Mouse (Mus musculus): ENCODE results near the gene Cyp2d11. TPM values are rescaled to one million over a fixed set of nuclear protein-coding genes. Genes with fewer than 3 reads are reported as not detected.

The Cyp2d11 gene
- polyA plus RNA-seq, 1 experiment: not detected

DNA sequence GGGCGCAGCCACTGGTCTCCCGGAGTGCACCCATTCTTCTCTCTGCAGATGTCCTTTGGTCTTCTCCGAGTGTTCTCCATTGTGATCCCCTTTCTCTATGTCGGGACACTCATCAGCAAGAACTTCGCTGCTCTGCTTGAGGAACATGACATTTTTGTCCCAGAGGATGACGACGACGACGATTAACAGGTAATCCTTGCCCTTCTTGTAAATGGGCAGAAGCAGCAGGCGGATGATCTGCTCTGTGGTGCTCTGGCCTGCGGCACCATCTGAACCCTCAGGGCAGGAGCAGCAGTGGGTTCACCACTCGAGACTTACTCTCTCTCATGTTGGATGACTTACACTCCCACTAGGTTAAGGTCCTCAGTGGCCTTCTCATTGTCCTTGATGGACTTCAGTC, 46.0 kb downstream of the Cyp2d11 start:
- peaks cover 2% of the 10 kb centered on the region; the same call in 1 of the 2 replicates for H3K9me3 ChIP-seq (ENCODE audit: control insufficient read depth, low read length)
- H3K4me1 ChIP-seq (ENCODE audit: control insufficient read depth): peaks cover 79% of the 10 kb centered on the region
- TF ChIP-seq TAL1 (IDR thresholded peaks at IDR 0.05; ENCODE audit: low read length): no peak
- TF ChIP-seq GATA1 (IDR thresholded peaks at IDR 0.05; ENCODE audit: low read length): no peak
- H3K36me3 ChIP-seq (ENCODE audit: control insufficient read depth): peaks cover 86% of the 10 kb centered on the region
- H3K4me3 ChIP-seq (replicated peaks): peak overlapping the region; percentile 91
- no peaks in the 10 kb centered on the region for H3K27me3 ChIP-seq (ENCODE audit: control insufficient read depth)

- H3K9me3 ChIP-seq (ENCODE audit: control insufficient read depth, low read length): peaks cover 2% of the 10 kb centered on the region; the same call in 1 of the 2 replicates
- H3K36me3 ChIP-seq (ENCODE audit: control insufficient read depth): peaks cover 88% of the 10 kb centered on the region
- no peak for TF ChIP-seq TAL1 (IDR thresholded peaks at IDR 0.05; ENCODE audit: low read length)
- no peak for TF ChIP-seq GATA1 (IDR thresholded peaks at IDR 0.05; ENCODE audit: low read length)
- H3K4me3 ChIP-seq (replicated peaks): peak overlapping the region; percentile 91
- no peaks in the 10 kb centered on the region for H3K27me3 ChIP-seq (ENCODE audit: control insufficient read depth)
- peaks cover 81% of the 10 kb centered on the region for H3K4me1 ChIP-seq (ENCODE audit: control insufficient read depth)
Measured at GRCm38 (mm10) chr15:82347303-82347676, 46.5 kb downstream of the Cyp2d11 start.

DNA sequence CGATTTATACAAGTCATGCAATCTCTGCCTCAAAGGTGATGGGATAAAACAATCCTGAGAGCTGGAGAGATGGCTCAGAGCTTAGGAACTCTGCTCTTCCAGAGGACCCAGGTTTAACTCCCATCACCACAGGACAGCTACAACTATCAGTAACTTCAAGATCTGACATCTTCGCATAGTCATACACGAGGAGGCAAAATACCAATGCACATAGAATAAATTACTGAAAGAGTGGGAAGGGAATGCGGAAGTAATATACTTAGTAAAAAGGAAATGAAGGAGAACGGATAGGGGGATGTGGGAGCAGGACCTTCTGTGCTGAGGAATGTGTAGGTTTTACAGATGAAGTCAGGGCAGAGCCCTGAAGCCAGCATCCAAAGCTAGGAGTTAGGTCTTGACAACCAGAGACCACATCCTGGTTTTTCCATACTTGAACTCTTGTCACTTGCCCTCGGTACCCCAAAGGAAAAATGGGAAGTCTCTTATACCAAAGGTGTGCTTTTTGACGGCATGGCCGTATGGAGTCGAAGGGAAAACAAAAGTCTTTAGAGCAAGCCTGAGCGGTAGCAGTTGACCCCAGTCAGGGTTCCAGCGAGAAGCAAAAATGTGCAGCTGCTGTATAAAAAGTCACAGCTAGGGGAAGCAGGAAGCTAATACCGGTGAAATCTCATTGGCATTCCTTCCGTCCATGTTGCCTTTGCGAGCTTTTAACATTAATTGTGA, 47.1 kb downstream of the Cyp2d11 start:
- H3K27me3 ChIP-seq (ENCODE audit: control insufficient read depth): no peaks in the 10 kb centered on the region
- H3K4me3 ChIP-seq (replicated peaks): peak overlapping the region; percentile 91
- H3K4me1 ChIP-seq (ENCODE audit: control insufficient read depth): peaks cover 81% of the 10 kb centered on the region
- H3K9me3 ChIP-seq (ENCODE audit: control insufficient read depth, low read length): peaks cover 2% of the 10 kb centered on the region; the same call in 1 of the 2 replicates
- peaks cover 88% of the 10 kb centered on the region for H3K36me3 ChIP-seq (ENCODE audit: control insufficient read depth)
- no peak for TF ChIP-seq TAL1 (IDR thresholded peaks at IDR 0.05; ENCODE audit: low read length)
- no peak for TF ChIP-seq GATA1 (IDR thresholded peaks at IDR 0.05; ENCODE audit: low read length)

- Histone ChIP-seq H3K27me3 (ENCODE audit: control insufficient read depth) (no peaks in the 10 kb centered on the region), H3K36me3 (ENCODE audit: control insufficient read depth) (peaks cover 81% of the 10 kb centered on the region), H3K4me1 (ENCODE audit: control insufficient read depth) (peaks cover 81% of the 10 kb centered on the region), H3K9me3 (ENCODE audit: control insufficient read depth, low read length) (peaks cover 2% of the 10 kb centered on the region; the same call in 1 of the 2 replicates), H3K4me3 (replicated peaks) (peak overlapping the region; percentile 91)
- TF ChIP-seq TAL1 (IDR thresholded peaks at IDR 0.05; ENCODE audit: low read length): no peak
- no peak for TF ChIP-seq GATA1 (IDR thresholded peaks at IDR 0.05; ENCODE audit: low read length)
Measured at GRCm38 (mm10) chr15:82345820-82346470, 47.9 kb downstream of the Cyp2d11 start.

- peaks cover 71% of the 10 kb centered on the region for H3K36me3 ChIP-seq (ENCODE audit: control insufficient read depth)
- peak overlapping the region; percentile 91 for H3K4me3 ChIP-seq (replicated peaks)
- H3K27me3 ChIP-seq (ENCODE audit: control insufficient read depth): no peaks in the 10 kb centered on the region
- H3K4me1 ChIP-seq (ENCODE audit: control insufficient read depth): peaks cover 83% of the 10 kb centered on the region
- TF ChIP-seq TAL1 (IDR thresholded peaks at IDR 0.05; ENCODE audit: low read length): no peak
- no peak for TF ChIP-seq GATA1 (IDR thresholded peaks at IDR 0.05; ENCODE audit: low read length)
- H3K9me3 ChIP-seq (ENCODE audit: control insufficient read depth, low read length): peaks cover 2% of the 10 kb centered on the region; the same call in 1 of the 2 replicates
Measured at GRCm38 (mm10) chr15:82344971-82345370, 48.9 kb downstream of the Cyp2d11 start.

- TF ChIP-seq GATA1 (IDR thresholded peaks at IDR 0.05; ENCODE audit: low read length): no peak
- TF ChIP-seq TAL1 (IDR thresholded peaks at IDR 0.05; ENCODE audit: low read length): no peak
- peaks cover 58% of the 10 kb centered on the region for H3K36me3 ChIP-seq (ENCODE audit: control insufficient read depth)
- no peaks in the 10 kb centered on the region for H3K27me3 ChIP-seq (ENCODE audit: control insufficient read depth)
- peaks cover 88% of the 10 kb centered on the region for H3K4me1 ChIP-seq (ENCODE audit: control insufficient read depth)
- peaks cover 2% of the 10 kb centered on the region; the same call in 1 of the 2 replicates for H3K9me3 ChIP-seq (ENCODE audit: control insufficient read depth, low read length)
- peak overlapping the region; percentile 91 for H3K4me3 ChIP-seq (replicated peaks)
Measured at GRCm38 (mm10) chr15:82343368-82344287, 50.2 kb downstream of the Cyp2d11 start.

DNA sequence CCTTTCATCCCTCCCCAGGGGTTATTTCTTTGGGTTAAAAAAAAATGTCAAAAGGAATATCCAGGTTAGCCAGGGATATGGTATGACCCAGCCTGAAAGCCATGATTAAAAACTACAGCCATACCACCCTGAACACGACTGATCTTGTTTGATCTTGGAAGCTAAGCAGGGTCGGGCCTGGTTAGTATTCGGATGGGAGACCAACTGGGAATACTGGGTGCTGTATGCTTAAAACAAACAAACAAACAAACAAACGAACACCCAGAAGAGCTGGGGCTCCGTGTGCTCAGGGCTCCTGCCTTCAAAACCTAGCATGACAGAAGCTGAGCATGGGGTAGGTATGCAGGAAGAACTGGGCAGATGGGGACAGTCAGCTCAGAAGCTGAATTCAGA, 51.3 kb downstream of the Cyp2d11 start:
- peak overlapping the region; percentile 91 for H3K4me3 ChIP-seq (replicated peaks)
- peaks cover 87% of the 10 kb centered on the region for H3K4me1 ChIP-seq (ENCODE audit: control insufficient read depth)
- peaks cover 47% of the 10 kb centered on the region for H3K36me3 ChIP-seq (ENCODE audit: control insufficient read depth)
- H3K27me3 ChIP-seq (ENCODE audit: control insufficient read depth): no peaks in the 10 kb centered on the region
- TF ChIP-seq GATA1 (IDR thresholded peaks at IDR 0.05; ENCODE audit: low read length): no peak
- no peak for TF ChIP-seq TAL1 (IDR thresholded peaks at IDR 0.05; ENCODE audit: low read length)
- peaks cover 2% of the 10 kb centered on the region; the same call in 1 of the 2 replicates for H3K9me3 ChIP-seq (ENCODE audit: control insufficient read depth, low read length)

DNA sequence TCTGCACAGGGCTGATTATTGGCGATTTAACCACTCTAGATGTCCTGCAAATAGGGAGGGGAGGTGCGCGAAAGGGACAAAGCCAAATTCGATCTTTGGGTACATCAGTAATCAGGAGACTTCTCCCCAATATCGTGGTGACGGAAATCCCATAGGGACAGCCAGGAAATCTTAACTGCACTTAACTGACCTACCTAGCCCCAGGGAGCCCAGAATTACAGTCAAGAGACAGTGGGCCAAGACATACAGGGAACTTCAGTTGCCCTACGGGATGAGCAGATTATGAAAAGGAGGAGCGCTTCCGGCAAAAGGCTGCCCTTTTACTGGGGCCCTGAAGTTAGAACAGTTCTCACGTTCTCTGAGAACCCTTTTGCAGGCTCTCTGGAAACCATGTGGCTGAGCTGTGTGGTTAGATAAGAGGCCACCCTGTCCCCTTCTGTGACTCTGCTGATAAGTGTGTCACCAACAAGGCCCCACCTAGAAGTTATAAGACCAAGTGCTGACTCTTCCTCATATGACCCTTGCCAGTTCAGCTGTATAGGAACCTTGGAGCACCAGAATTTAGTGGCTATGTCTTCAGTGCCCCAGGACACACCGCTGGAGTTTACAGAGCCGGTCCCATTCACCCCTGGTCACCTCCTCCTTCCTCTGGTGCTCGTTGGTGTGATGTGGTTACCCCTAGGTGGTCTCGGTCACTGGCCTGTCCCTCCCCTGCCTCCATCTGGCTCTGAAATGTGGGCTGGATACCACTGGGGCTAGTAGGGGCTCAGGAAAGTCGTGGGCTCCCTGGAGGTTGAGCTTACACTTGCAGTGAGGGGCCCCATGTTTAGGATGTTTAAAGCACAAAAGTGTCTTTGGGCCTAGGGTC, 51.9 kb downstream of the Cyp2d11 start:
- no peaks in the 10 kb centered on the region for H3K27me3 ChIP-seq (ENCODE audit: control insufficient read depth)
- TF ChIP-seq TAL1 (IDR thresholded peaks at IDR 0.05; ENCODE audit: low read length) (peak; percentile 80), GATA1 (IDR thresholded peaks at IDR 0.05; ENCODE audit: low read length) (peak; percentile 89)
- H3K36me3 ChIP-seq (ENCODE audit: control insufficient read depth): peaks cover 45% of the 10 kb centered on the region
- peaks cover 2% of the 10 kb centered on the region; the same call in 1 of the 2 replicates for H3K9me3 ChIP-seq (ENCODE audit: control insufficient read depth, low read length)
- peaks cover 87% of the 10 kb centered on the region for H3K4me1 ChIP-seq (ENCODE audit: control insufficient read depth)
- peak overlapping the region; percentile 91 for H3K4me3 ChIP-seq (replicated peaks)
